Mouse (Mus musculus) forebrain, embryonic 10.5 days (tissue): ENCODE measurements around the gene Gm17416. TPM values are rescaled to one million over a fixed set of nuclear protein-coding genes. Genes with fewer than 3 reads are reported as not detected.

Experiments used
- DNase-seq: peaks from one replicate; pipeline ENCODE4 v3.0.0-alpha.2; 2017; ENCODE audit warnings: low spot score; ENCODE audit errors: extremely low spot score
- H3K27ac ChIP-seq: fragments of 300-500 bp; sonication (generic); 2 replicates; pipeline ENCODE4 v1.5.1; 2016; ENCODE audit warnings: mild to moderate bottlenecking
- H3K27me3 ChIP-seq: fragments of 300-500 bp; sonication (generic); 2 replicates; pipeline ENCODE4 v1.6.1; 2016; ENCODE audit warnings: mild to moderate bottlenecking; ENCODE audit not compliant: poor library complexity, severe bottlenecking
- H3K36me3 ChIP-seq: fragments of 300-500 bp; sonication (generic); replicated peaks from 2 replicates; pipeline ENCODE4 v1.6.1; 2016; ENCODE audit warnings: mild to moderate bottlenecking, moderate library complexity
- H3K4me1 ChIP-seq: fragments of 300-500 bp; sonication (generic); 2 replicates; pipeline ENCODE4 v1.6.1; 2016
- H3K4me3 ChIP-seq: fragments of 300-500 bp; sonication (generic); 2 replicates; pipeline ENCODE4 v1.5.1; 2016; ENCODE audit warnings: mild to moderate bottlenecking, moderate library complexity
- H3K9me3 ChIP-seq: fragments of 300-500 bp; sonication (generic); 2 replicates; pipeline ENCODE4 v1.6.1; 2016; ENCODE audit warnings: mild to moderate bottlenecking, moderate library complexity
- WGBS: fragments of 180-500 bp; shearing (Covaris S2); methylation state at CpG from one replicate; pipeline ENCODE4 v1.1.7; 2016; 5-methylcytosine and 5-hydroxymethylcytosine counted together
- polyA plus RNA-seq: library from polyadenylated mRNA; unstranded; fragments of >200 nt; fragmentation: Nextera tagmentation; extraction: Ambion mirVana; gene quantifications from 2 replicates; pipeline ENCODE4 v1.2.1, GENCODE M21; 2016

Gm17416 gene
- polyA plus RNA-seq, result not detected in 2 replicates

DNA sequence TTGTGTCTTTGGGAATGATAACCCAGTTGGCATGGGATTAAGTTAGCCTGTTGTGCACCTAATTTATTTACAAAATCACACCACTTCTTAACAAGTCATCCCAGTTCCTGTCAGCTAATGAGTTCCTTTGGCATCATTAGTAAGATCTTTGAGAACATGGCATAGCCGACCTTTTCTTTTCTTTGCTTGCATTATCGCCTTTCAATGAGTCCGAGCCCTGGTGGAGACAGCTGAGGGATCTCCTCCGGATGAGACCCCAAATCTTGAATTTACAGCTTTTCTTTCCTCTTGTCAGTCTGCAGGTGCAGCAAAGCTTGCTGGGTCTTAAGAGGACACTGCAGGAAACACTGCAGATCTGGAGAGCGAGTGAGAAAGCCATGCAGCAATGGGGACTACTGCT, at the start of gene Gm17416:
TSS of gene Gm17416 (plus strand) at position 301 of the 400 bp plus-strand sequence.
- Histone ChIP-seq H3K27ac (no peak within 1 kb of the TSS), H3K27me3 (no peaks in the 10 kb centered on the region), H3K36me3 (no peaks in the 10 kb centered on the region), H3K4me1 (no peaks in the 10 kb centered on the region), H3K9me3 (no peaks in the 10 kb centered on the region), H3K4me3 (no peak within 1 kb of the TSS)
- DNase-seq, result no peak
- 87% methylated on average over 5 of the region's 5 CpGs for WGBS

DNA sequence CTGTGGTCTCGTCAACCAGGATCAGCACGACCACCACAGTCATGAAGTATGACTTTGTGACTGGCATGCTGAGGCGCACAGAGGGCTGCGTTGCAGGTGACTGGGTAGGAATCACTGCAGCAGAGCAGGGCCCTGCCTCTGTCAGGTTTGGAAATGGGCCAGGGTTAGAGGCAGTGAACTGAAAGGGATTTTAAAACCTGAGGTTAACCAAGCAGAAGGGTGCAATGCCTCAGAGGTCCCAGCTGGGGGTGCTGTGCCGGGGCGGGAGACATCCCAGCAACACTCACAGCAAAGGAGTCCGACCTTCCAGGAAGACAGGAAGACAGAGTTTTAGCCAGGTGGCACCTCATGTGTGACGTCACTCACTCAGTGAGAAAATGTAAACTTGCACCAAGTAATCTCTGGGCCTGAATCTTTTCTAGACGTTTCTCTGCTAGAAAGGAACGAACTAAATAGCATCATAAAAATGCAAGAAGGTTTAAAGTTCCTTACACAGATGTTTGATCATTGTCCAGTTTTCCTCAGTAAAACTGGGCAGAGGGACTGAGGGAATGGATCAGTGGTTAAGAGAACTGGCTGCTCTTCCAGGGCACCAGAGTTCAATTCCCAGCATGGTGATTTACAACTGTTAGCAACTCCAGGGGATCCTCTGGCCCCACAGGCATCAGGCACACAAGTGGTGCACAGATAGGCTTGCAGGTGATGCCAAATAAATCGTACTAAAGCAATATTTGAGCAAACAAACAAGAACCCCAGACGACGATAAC, 29.0 kb upstream of the Gm17416 start, which contains the start of gene Defb29:
TSS of gene Defb29 (minus strand) at position 155 of the 767 bp plus-strand sequence.
- Histone ChIP-seq H3K27me3 (no peaks in the 10 kb centered on the region), H3K36me3 (no peaks in the 10 kb centered on the region), H3K4me3 (no peak within 1 kb of the TSS), H3K4me1 (no peaks in the 10 kb centered on the region), H3K27ac (no peak within 1 kb of the TSS), H3K9me3 (peaks cover 5% of the 10 kb centered on the region; the same call in 1 of the 2 replicates)
- no peak for DNase-seq
- 62% methylated on average over 13 of the region's 13 CpGs for WGBS

DNA sequence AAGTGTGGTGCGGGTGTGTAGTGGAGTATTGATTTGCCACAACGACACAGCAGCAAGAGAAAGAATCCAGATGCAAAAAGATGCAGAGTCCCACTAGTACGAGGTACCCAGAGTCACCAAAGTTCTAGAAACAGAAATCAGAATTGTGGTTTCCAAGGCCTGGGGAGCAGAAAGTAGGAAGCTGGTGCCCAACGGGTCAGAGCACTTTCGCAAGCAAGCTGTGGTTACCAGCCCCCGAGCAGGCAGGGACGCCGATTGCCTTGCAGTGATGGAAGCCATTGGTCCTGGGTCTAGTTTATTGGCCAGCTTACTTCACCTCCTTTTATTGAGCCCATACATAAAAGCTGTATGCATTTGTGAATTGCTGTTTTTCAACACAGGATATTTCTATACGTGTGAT, 27.2 kb upstream of the Gm17416 start:
- H3K9me3 ChIP-seq, result peaks cover 5% of the 10 kb centered on the region; the same call in 1 of the 2 replicates
- H3K36me3 ChIP-seq, result no peaks in the 10 kb centered on the region
- WGBS, result 91% methylated on average over 9 of the region's 9 CpGs
- H3K27me3 ChIP-seq, result no peaks in the 10 kb centered on the region
- no peak overlapping the region for H3K27ac ChIP-seq
- H3K4me3 ChIP-seq, result no peak overlapping the region
- DNase-seq, result no peak
- no peaks in the 10 kb centered on the region for H3K4me1 ChIP-seq

DNA sequence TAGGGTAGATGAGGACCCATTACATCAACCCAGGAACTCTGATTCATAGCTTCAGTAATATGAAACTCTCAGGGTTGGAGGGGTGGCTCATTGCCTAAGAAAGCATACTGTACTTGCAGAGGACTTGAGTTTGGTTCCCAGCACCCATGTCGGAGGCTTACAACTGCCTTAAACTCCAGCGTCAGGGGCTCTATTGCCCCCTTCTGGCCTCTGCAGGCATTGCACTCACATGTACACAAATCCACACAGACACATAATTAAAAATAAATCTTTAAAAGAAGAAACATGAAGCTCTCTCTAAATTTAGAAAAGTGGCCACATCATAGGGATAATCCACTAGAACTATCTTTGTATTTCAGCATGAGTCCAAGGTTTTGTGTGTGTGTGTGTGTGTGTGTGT, 26.2 kb upstream of the Gm17416 start:
- Histone ChIP-seq H3K4me1 (0 out of 2 replicates have a peak, but pooled peaks cover 2% of the 10 kb centered on the region), H3K27me3 (no peaks in the 10 kb centered on the region), H3K4me3 (no peak overlapping the region), H3K36me3 (no peaks in the 10 kb centered on the region), H3K9me3 (peaks cover 5% of the 10 kb centered on the region; the same call in 1 of the 2 replicates), H3K27ac (no peak overlapping the region)
- DNase-seq, result no peak
- WGBS, result 69% methylated on average over 2 of the region's 2 CpGs

DNA sequence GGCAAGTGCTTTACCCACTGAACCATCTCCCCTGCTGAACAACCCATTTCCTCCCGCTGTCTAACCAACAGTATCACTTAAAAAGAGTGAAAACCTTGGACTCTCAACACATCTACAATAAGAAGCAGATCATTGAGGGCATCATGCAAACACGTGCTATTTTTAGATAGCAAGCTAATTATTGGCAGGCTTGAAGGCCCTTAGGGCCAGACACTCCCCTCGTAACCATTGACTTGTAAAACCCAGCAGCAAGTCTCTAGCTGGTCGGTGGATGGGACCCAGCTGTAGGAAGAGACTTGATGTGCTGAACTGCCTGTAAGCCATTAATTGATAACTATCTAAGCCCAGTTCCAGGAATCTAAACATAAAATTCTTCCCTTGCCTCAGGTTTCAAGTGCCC, 25.7 kb upstream of the Gm17416 start:
- Histone ChIP-seq H3K9me3 (peaks cover 5% of the 10 kb centered on the region; the same call in 1 of the 2 replicates), H3K4me3 (no peak overlapping the region), H3K27ac (no peak overlapping the region), H3K27me3 (no peaks in the 10 kb centered on the region), H3K4me1 (0 out of 2 replicates have a peak, but pooled peaks cover 4% of the 10 kb centered on the region), H3K36me3 (no peaks in the 10 kb centered on the region)
- 85% methylated on average over 4 of the region's 4 CpGs for WGBS
- no peak for DNase-seq

DNA sequence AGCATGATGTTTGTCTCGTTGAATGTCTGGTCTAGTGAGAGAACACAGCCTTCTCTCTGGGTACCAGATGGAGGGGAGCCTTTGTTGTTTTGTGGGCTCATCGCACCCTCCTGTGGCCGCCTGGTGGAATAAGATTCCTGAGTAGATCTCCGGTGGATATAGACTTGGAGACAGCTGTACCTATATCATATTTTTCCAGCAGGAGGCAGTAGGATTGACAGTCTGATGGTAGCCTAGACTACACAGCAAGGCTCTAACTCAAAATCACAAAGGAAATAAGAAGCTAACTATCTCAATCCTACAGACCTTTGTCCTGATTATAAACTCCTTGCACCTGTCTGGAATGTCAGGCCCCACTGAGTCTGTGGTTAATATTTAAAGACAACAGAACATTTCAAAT, 24.4 kb upstream of the Gm17416 start:
- 31% methylated on average over 4 of the region's 4 CpGs for WGBS
- Histone ChIP-seq H3K27me3 (no peaks in the 10 kb centered on the region), H3K4me3 (no peak overlapping the region), H3K27ac (no peak overlapping the region), H3K9me3 (peaks cover 5% of the 10 kb centered on the region; the same call in 1 of the 2 replicates), H3K36me3 (no peaks in the 10 kb centered on the region), H3K4me1 (0 out of 2 replicates have a peak, but pooled peaks cover 4% of the 10 kb centered on the region)
- peak; percentile 30 for DNase-seq

DNA sequence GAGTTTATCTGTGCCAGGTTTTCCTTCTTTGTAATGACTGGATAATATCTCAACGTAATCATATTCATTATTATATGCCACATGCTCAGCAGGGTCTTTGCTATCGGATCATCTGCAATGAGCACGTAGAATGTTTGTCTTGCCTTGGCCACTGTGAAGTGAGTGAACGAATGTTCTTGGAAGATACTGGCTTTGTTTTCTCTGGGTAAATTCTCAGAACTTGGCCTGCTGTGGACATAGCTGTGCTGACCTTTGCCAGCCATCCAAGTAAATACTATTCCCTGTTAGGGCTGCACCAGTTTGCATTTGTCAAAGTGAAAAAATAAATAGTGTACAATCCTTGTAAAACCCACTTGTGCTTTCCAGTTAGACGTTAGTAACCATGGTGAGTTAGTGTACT, 21.0 kb upstream of the Gm17416 start:
- 0 out of 2 replicates have a peak, but pooled peaks cover 4% of the 10 kb centered on the region for H3K4me1 ChIP-seq
- H3K9me3 ChIP-seq, result no peaks in the 10 kb centered on the region
- 90% methylated on average over 5 of the region's 5 CpGs for WGBS
- H3K36me3 ChIP-seq, result no peaks in the 10 kb centered on the region
- H3K27ac ChIP-seq, result no peak overlapping the region
- DNase-seq, result no peak
- no peaks in the 10 kb centered on the region for H3K27me3 ChIP-seq
- H3K4me3 ChIP-seq, result no peak overlapping the region

DNA sequence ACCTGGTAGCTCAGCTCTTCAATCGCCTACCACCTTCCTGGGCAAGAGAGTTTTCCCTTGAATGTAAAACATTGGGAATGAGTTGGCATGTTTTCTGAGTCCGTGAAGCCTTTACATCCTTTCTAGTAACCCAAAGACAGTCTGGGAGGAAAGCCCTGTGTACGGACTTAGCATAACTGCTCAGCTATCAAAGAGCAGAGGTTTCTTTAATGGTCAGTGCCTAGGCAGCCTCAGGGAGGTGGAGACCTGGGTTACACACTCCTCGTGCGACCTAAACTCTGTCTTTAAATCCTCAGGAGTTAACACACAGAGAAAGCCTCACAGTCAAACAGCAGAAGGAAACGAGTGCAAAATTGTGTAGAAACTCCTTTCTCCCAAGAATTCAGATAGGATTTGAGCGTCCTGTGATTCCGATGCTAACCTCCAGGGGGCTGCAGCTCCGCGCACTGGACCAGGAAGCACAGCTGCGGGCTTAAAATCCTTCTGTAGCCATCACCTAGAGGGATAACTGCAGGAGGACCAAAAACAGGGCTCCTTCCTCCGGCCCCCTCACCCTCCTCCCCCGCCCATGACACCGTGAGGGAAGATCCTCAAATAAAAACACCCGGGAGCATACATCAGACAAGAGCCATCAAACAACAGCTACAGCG, 15.2 kb upstream of the Gm17416 start:
- 15% methylated on average over 16 of the region's 16 CpGs for WGBS
- H3K9me3 ChIP-seq, result no peaks in the 10 kb centered on the region
- no peaks in the 10 kb centered on the region for H3K27me3 ChIP-seq
- peak overlapping the region; percentile 25 for H3K4me3 ChIP-seq
- H3K36me3 ChIP-seq, result no peaks in the 10 kb centered on the region
- peaks cover 7% of the 10 kb centered on the region for H3K4me1 ChIP-seq
- H3K27ac ChIP-seq, result no peak overlapping the region
- DNase-seq, result peak; percentile 71

DNA sequence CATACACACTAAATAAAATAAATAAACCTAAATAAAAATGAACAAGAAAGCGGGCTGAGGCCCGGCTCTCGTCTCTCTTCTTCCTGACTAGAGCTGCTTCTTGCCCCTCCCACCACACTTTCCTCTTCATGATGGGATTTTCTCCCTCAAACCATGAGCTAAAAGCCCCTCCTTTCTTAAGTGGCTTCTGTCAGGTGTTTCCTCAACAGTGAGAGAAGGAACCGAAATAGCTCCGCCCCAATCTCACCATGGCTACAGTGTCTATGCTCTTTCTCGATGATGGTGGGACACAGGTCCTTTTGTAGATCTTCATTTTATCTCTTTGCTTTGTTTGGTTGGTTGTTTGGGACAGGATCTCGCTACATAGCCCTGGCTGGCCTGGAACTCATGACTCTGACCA, 12.5 kb upstream of the Gm17416 start:
- Histone ChIP-seq H3K36me3 (no peaks in the 10 kb centered on the region), H3K27me3 (no peaks in the 10 kb centered on the region), H3K27ac (no peak overlapping the region), H3K4me1 (peaks cover 7% of the 10 kb centered on the region), H3K9me3 (no peaks in the 10 kb centered on the region), H3K4me3 (no peak overlapping the region)
- 92% methylated on average over 7 of the region's 7 CpGs for WGBS
- DNase-seq, result no peak

DNA sequence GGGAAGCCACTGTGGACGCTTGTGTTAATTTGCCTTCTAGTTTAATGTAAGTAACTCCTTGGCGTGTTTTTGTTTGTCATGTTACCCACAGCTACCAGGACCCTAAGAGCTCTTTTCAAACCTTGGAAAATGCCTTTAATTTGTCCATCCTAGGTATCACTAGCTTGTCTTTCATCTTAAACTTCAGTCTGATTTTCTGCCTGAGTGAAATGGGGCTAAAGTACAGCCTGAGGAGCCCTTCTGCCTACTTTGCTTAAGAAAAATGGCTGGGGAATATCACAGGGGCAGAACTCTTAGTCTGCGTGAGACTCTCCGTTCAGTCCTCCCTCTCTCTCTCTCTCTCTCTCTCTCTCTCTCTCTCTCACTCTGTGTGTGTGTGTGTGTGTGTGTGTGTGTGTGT, 743 bp downstream of the Gm17416 start:
- H3K4me3 ChIP-seq, result no peak overlapping the region
- no peak overlapping the region for H3K27ac ChIP-seq
- no peaks in the 10 kb centered on the region for H3K4me1 ChIP-seq
- DNase-seq, result no peak
- H3K9me3 ChIP-seq, result no peaks in the 10 kb centered on the region
- WGBS, result 84% methylated on average over 4 of the region's 4 CpGs
- no peaks in the 10 kb centered on the region for H3K27me3 ChIP-seq
- H3K36me3 ChIP-seq, result no peaks in the 10 kb centered on the region

DNA sequence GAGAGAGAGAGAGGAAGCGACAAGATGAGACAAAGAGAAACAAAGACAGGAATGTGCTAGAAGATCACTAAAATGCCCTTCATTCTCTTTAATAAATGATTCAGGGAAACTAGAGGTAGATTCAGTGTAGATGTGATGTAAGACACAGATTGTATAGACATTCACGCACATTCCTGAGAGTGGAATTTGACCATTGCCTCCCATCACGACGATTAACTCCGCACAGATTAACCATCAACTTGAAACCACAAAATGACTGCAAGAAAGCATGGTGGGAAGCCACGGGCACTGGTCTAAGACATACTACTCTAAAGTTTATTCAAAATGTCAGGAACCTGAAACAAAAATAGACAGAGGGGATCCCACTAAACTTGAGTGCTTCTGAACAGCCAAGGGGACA, 1.2 kb downstream of the Gm17416 start:
- Histone ChIP-seq H3K9me3 (no peaks in the 10 kb centered on the region), H3K36me3 (no peaks in the 10 kb centered on the region), H3K4me3 (no peak overlapping the region), H3K4me1 (no peaks in the 10 kb centered on the region), H3K27me3 (no peaks in the 10 kb centered on the region), H3K27ac (no peak overlapping the region)
- 84% methylated on average over 6 of the region's 6 CpGs for WGBS
- DNase-seq, result no peak

DNA sequence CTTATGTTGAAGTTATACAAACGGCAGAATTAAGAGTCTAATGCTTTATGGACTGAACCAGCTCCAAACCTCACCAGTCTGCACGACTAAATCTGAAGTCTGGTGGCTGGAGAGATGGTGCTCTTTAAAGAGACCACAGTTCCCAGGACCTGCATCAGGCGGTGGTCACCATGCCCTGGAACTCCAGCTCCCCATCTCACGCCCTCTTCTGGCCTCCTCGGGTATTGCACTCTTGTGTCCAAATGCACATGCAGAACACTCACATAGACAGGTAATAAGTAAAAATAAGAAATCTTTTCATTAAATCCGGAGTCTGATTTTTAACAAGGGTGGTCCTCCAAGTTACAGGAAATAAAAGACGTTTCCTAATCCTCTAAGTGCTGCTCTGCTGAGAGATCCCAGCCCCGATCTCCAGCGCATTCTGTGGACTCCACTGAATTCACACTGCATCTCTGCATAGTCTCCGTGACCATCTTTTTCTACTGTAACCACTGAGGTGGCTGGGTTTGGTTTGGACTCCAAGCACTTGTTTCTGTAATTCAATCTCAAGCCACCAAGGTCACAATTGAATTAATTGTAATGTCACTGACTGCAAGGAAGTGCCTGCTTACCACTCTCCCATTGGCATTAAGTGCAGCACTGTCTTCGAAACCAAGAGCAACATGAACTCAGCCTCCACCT, 3.1 kb downstream of the Gm17416 start, which contains the start of gene Defb21:
TSS of gene Defb21 (plus strand) at position 631 of the 681 bp plus-strand sequence.
- no peak within 1 kb of the TSS for H3K27ac ChIP-seq
- WGBS, result 65% methylated on average over 11 of the region's 11 CpGs
- no peaks in the 10 kb centered on the region for H3K4me1 ChIP-seq
- no peak within 1 kb of the TSS for H3K4me3 ChIP-seq
- H3K36me3 ChIP-seq, result no peaks in the 10 kb centered on the region
- no peaks in the 10 kb centered on the region for H3K27me3 ChIP-seq
- no peaks in the 10 kb centered on the region for H3K9me3 ChIP-seq
- DNase-seq, result no peak
